Mouse (Mus musculus) frontal cortex, postnatal 25 days (tissue): ENCODE measurements at regions not wholly inside any gene's neighbourhood (a gene's known extent, or its start where the extent isn't known, plus 50 kb on each side); places are given as distances from the start of the nearest gene placed in this dataset.

Experiments
- DNase-seq, 2 experiments: peaks; one replicate each; pipeline ENCODE4 v3.0.0; 2022; ENCODE audit warnings: low spot score in 2 of 2

- no peak for DNase-seq
Observed at GRCm38 (mm10) chr3:21381072-21381471, 695.4 kb upstream of the Tbl1xr1 start.

DNA sequence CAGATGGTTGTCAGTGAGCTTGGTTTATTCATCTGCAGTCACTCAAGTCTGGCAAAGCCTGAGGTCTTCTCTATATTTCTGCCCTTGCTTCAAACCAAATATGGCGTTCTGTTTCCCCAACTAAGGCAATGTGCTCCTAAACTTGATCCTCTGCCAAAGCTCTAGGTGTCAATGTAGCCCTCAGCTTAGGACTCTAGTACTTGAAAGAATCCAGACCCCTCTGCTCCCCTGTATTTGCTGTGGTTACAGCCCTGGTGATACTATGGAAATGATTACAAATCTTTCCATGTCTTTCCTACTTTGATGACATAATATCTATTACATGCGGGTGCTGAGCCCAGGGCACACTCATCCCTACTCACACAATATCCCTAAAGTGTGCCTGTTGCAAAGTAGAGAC, 672.9 kb upstream of the Tbl1xr1 start:
- no peak for DNase-seq

DNA sequence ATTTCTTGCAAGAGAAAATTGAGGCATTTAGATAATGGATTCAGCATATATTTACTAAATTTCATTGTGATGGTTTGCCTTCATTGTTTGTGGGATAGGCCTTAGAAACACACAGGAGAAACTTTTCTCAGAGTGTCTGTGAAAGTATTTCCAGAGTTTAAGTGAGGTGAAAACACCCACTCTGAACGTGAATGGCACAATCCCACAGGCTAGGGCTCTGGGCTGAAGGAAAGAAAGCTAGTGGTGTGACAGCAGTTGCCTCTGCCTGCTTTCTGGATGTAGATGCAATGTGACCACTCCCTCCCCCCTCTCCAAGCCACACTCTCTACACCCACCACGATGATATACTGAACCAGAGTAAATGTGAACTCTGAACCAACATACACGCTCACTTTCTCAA, 672.4 kb upstream of the Tbl1xr1 start:
- DNase-seq: no peak

DNA sequence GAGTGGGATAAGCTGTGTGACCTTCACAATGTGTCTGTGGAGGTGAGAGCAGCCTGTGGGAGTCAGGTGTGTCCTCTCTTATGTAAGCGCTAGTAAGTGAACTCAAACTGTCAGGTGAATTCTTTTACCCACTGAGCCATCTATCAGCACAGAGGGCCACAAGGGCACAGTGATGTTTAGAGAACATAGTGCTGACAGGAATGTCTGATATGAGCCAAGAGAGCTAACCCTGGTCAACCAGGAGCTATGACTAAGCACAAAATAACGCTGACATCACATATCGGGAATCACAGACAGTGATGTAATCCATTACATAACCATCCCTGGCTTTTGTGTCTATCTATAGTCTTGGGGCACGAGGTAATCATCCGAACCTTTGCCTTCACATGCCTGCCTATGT, 669.4 kb upstream of the Tbl1xr1 start:
- DNase-seq: no peak

- DNase-seq: no peak
Observed at GRCm38 (mm10) chr3:21412010-21412409, 664.4 kb upstream of the Tbl1xr1 start.

GRCm38 (mm10) chr3:21423139-21423538, 653.3 kb upstream of the Tbl1xr1 start:
- no peak for DNase-seq

- DNase-seq: no peak
Observed at GRCm38 (mm10) chr3:21426538-21426937, 649.9 kb upstream of the Tbl1xr1 start.

GRCm38 (mm10) chr3:21427408-21428031, 648.9 kb upstream of the Tbl1xr1 start:
- no peak for DNase-seq

- no peak for DNase-seq
Observed at GRCm38 (mm10) chr3:21428120-21428519, 648.3 kb upstream of the Tbl1xr1 start.

DNA sequence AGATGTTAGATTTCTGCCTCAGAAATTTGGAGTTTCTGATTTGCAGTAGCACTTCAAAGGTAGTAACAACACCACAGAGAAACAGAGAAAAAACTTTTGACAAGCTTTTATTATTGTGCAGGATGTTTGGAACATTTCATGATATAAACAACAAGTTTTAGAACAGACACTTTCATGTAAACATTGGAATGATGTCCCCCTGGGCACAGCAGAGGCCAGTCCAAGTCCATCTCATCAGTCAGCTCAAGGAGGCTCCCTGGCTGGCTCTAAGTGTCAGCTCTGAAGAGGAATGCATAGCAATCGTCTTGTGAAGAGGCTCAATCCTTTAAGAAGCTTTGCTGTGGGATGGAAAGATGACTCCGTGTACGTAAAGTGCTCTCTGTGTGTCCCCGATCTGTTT, 612.2 kb upstream of the Tbl1xr1 start:
- no peak for DNase-seq

DNA sequence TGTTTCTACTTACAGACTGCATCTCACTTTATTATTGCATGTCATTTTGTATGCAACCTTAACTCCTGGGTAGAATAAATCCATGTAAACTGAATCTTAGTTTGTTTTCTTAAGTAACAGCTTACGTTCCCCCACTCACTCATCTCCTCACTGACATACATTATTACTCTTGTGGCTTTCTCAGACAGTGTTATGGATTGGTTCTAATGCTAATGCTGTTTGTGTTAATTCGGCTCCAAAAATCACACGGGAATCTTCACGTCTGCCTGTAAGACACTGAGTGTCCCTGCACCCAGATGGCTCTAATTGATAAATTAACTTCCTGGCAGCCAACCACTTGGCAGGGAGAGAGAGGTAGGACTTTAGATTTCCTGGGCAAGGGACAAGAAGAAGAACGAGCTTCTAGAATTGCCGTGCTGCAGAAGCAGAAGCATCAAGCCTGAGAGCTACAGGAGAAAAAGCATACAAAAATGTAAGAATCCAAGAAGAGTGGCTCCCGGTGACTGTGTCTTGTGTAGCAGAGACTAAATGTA, 610.3 kb upstream of the Tbl1xr1 start:
- DNase-seq: no peak

DNA sequence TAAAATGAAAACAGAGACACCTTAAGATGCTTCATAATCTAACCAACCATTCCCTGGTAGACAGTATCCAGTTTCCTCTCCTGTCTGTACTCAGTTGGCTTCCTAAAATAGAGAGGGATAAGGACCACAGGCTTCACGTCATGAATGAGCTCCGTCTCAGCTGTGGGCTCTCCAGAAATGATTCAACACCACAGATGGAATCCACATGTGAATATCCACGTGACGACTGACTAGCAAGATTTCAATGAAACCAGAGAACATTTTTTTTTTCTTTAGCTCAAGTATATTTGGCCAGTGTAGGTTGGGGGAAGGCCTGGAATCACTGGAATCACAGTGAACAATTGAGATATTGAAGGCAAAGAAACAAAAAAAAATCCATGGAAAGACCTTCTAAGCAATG, 599.1 kb upstream of the Tbl1xr1 start:
- DNase-seq: no peak

DNA sequence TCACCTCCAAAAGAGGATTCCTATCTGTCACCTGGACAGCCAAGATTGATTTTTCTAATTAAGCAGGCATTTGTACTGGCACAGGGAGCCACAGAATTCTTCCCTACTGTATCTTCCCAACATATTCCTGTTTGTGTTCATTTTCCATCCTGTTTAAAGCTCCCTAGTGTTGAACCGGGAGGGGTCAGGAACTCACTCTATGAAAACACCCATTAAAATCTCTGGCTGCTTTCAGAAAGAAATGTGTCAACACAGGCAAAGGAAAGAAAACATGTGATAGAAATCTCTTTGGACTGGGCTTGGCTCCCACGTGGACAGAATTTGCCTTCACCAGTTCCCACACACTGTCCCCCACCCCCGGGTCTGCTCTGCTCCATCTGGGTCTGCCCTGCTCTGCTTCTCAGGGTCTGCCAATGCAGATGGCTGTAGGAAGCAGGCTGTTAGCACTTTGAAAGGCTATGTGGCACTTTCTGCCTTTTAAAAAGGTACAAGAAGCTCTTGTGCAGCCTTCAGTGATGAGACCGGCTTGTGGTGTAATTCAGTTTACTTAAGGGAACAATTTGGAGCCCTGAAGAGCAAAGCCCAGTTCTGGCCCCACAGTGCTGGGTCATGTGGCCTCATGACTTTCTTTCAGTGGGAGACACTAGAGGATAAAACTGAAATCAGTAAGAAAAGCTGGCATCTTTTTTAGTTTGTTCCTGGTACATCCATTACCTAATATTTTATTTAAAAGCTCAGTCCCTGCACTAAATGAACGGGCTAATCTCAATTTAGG, 597.2 kb upstream of the Tbl1xr1 start:
- peak; percentile 42 to 49 for DNase-seq

GRCm38 (mm10) chr3:21479846-21480245, 596.6 kb upstream of the Tbl1xr1 start:
- DNase-seq: no peak

DNA sequence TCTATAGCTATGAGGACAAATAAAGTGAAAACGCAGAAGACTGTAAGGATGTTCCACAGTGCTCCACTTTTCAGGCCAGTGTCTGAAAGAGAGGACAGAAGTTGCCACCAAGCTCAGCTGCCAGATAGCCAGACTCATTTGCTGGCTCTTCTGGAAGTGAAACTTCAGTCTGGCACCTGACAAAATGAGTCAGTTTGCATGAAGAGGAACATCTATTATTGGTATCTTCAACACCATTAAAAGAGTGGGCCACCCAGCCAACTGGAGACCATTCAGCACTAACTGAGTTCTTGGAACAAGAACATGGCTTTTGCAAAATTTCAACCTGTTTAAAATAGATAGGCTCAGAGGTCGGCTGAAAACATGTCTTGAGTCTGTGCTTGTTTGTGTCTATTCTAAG, 592.4 kb upstream of the Tbl1xr1 start:
- DNase-seq: no peak

- DNase-seq: no peak
Observed at GRCm38 (mm10) chr3:21485454-21485853, 591.0 kb upstream of the Tbl1xr1 start.

- DNase-seq: no peak
Observed at GRCm38 (mm10) chr3:21489547-21489946, 586.9 kb upstream of the Tbl1xr1 start.

DNA sequence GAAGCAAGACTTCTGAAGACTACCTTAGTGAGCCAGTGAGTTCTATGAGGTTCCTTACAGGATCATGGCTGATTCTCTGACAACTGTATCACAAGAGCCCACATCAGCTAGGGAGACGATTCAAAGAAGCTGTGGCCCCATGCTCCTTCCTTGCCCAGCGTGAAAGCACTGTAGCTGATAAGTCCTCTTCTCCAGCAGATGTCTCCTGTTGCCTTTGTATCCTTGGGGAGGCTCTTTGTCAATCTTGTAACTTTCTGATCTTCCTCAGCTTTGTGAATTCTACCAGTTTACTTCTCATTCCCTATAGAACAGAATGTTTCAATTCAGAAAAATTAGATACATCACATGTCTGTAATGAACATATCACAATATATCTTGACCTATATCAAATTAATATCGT, 584.0 kb upstream of the Tbl1xr1 start:
- DNase-seq: no peak

GRCm38 (mm10) chr3:21493384-21493783, 583.1 kb upstream of the Tbl1xr1 start:
- DNase-seq: no peak

DNA sequence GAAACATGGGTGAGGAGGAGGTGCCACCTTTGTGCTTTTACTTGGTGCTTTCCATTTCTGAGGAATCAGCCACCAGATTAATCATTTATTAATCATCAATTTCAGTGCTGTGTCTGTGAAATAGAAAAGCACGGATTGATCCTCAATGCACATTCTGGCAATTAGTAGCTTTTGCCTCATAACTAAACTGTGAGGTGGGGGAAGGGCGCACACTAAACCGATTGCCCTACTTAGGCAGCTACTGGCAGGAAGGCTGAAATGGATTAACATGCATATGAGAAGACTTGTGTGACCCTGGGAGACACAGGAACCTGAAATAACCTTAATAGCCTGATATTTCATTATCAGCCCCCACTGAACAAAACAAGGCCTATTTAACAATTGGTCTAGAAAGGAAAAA, 581.5 kb upstream of the Tbl1xr1 start:
- no peak for DNase-seq

DNA sequence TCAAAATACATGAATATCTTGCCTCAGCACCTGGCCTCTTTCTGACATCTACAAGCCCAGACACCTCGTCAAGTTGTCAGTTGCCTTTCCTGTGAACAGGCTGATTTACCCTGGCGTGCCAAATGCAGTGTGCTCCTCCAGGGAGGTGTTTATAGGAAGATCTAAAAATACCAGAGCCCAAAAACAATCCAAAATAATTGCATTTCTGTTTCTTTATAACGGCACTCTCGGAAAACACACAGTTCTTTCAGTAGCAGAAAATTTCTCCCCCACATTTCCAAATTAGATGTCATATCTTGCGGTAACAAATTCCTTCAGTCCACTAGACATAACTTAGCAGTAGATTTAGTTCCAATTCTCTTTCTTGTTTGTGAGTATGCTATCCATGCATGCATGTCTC, 580.8 kb upstream of the Tbl1xr1 start:
- DNase-seq: no peak

DNA sequence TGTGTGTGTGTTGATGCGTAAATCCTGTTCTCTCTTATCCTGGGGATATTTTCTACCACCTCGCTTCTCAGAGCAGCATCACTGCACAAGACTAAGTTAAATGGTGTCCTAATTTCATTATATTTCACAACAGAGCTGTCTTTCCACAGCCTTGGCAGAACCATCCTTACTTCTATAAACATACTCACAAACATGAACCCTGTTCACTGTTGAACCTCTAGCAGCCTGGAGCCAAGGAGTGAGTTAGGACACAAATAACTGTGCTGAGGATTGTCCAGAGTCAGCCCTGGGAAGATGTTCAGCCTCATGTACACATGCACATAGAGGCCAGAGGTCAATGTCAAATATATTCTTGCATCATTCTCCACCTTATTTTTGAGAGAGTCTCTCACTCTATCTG, 580.3 kb upstream of the Tbl1xr1 start:
- DNase-seq: no peak

DNA sequence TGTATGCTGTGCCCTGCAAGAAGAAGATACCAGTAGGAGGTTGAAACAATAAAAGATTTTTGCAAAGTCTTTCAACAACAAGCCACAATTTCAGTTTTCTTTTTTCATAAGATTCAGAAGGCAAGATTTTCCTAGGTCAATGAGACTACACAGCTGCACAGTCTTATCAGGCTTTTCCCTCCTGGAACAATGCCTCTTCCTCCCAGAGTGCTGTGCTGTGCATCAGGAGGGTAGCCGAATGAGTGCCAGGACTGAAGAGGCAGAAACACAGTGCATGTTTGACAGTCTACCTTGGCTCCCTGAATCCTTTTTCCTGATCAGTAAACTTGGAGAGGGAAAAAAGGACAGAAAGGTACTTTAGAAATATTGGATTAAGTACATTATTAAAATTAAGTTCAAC, 579.4 kb upstream of the Tbl1xr1 start:
- DNase-seq: no peak
